Mouse (Mus musculus): ENCODE measurements around the gene Cdkn2aip. TPM values are rescaled to one million over a fixed set of nuclear protein-coding genes. Genes with fewer than 3 reads are reported as not detected.
A peak's percentile ranks its signal among the peaks of the same experiment; 100 is the strongest.

Gene Cdkn2aip
- polyA plus RNA-seq, 1 experiment, result 5.0 TPM

DNA sequence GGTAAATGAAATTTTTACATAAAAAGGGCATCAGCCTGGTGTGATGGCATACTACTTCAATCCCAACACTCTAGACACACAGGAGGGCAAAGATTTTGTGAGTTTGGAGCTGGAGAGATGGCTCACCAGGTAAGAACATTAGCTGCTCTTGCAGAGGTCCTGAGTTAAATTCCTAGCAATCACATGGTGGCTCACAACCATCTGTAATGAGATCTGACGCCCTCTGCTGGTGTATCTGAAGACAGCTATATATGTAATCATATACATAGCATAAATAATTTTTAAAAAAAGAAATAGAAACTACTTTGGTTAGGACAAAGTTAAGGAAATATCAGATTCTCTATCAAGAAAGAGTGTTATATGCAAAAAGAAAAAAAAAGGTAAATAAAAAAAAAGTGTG, 34.1 kb downstream of the Cdkn2aip start:
- H3K4me3 ChIP-seq (ENCODE audit: insufficient read depth, low read depth, low read length), result no peak overlapping the region
- no peaks in the 10 kb centered on the region for H3K4me1 ChIP-seq (ENCODE audit: control insufficient read depth, insufficient read depth, insufficient read length, low read length)
- H3K27ac ChIP-seq (replicated peaks; ENCODE audit: low read depth, low read length), result no peak overlapping the region

GRCm38 (mm10) chr8:47676631-47677030, 37.1 kb downstream of the Cdkn2aip start:
- Histone ChIP-seq H3K4me3 (ENCODE audit: insufficient read depth, low read depth, low read length) (0 out of 2 replicates have a peak overlapping the region, but pooled peaks have one; percentile 9), H3K4me1 (ENCODE audit: control insufficient read depth, insufficient read depth, insufficient read length, low read length) (no peaks in the 10 kb centered on the region), H3K27ac (replicated peaks; ENCODE audit: low read depth, low read length) (no peak overlapping the region)

DNA sequence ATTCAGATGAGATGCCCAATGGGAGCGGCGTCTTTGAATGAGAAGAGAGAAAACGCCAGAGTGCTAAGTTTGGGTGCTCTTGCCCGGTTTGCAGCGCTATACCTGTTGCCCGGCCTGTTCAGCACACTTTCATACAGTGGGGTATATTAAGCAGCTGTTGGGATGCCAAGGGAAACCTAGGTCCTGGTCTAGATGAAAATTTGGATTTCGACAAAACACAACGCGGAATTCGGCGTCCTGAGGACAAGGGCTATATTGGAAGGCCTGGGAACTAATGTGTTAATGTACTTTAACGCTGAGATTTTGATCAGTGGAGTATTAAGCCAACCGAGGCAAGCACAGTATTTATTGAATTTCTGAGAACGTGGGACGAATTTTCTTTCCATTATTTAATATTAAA, 37.5 kb downstream of the Cdkn2aip start:
- 0 out of 2 replicates have a peak overlapping the region, but pooled peaks have one; percentile 14 for H3K27ac ChIP-seq (replicated peaks; ENCODE audit: low read depth, low read length)
- H3K4me3 ChIP-seq (ENCODE audit: insufficient read depth, low read depth, low read length), result peak overlapping the region; percentile 90
- no peaks in the 10 kb centered on the region for H3K4me1 ChIP-seq (ENCODE audit: control insufficient read depth, insufficient read depth, insufficient read length, low read length)

DNA sequence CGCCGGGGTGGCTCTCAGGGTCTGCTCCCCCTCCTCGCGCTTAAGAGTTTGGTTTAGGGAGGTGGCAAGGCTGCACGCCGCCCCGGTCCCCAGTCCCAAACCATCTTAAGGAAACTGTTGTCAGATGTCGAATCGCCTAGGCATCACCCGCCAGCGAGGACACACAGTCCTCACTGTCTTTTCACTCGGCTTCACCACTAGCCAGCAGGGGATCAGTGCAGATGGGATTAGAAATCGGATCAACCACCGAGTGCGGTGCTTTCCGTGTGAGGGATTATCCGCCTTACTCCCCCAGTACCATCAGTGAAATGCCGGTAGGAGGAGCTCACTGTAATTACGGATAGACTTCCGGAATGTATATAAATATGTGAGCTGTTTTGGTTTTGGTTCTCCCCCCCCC, 37.9 kb downstream of the Cdkn2aip start:
- H3K27ac ChIP-seq (replicated peaks; ENCODE audit: low read depth, low read length), result peak overlapping the region; percentile 91
- no peaks in the 10 kb centered on the region for H3K4me1 ChIP-seq (ENCODE audit: control insufficient read depth, insufficient read depth, insufficient read length, low read length)
- peak overlapping the region; percentile 90 for H3K4me3 ChIP-seq (ENCODE audit: insufficient read depth, low read depth, low read length)

DNA sequence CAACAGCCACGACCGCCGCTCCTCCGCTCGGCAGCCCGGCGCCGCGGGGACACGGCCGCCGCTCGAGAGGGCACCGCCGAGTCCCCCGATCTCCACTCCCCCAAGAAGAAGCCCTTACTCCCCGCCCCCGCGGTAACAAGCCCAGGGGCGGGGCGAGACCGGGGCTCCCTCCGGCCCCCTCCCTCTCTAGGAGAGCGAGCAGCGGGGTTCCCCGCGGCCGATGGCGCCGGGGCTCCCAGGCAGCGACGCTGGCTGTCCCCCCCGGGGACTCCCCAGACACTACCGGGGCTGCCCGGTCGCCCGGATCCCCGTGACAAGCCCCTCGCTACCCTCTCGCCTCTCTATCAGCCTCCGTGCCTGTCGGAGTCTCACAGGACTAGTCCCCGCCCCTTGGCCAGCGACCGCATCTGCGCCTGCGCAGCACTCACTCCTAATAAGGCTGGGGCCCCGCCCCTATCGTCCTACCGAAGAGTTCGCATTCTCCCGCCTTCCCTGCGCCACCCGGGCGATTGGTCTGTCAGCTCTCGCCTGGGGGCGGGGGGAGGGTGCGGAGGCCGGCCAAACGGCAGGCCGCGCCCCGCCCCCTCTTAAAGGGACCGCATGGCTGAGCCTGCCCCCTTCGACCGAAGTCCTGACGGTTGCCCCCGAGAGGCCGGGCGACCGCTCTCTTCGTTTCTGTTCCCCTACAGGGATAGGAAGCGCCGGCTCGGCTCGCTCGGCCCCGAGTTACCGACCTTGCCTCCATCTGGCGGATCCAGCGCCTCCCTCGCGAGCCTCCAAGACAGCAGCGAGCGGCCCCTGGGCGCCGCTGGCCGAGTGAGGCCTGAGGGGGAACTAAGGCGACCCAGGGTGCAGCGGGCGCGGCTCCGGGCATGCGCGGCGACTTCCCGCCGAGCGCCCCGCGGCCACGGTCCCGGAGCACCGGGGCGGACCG, 38.7 kb downstream of the Cdkn2aip start, which contains the start of gene Ing2:
Ing2 (minus strand) TSS at position 780 of the 934 bp plus-strand sequence.
- H3K4me3 ChIP-seq (ENCODE audit: insufficient read depth, low read depth, low read length), result peak within 1 kb of the TSS; percentile 95

GRCm38 (mm10) chr8:47674140-47674776, 39.5 kb downstream of the Cdkn2aip start:
- Histone ChIP-seq H3K4me3 (ENCODE audit: insufficient read depth, low read depth, low read length) (peak overlapping the region; percentile 95), H3K4me1 (ENCODE audit: control insufficient read depth, insufficient read depth, insufficient read length, low read length) (no peaks in the 10 kb centered on the region), H3K27ac (replicated peaks; ENCODE audit: low read depth, low read length) (peak overlapping the region; percentile 12; the same call in 1 of the 2 replicates)

More for the DNA sequence above, 38.7 kb downstream of the Cdkn2aip start, which contains the start of gene Ing2:
- Histone ChIP-seq H3K27ac (replicated peaks; ENCODE audit: low read depth, low read length) (peak within 1 kb of the TSS; percentile 91), H3K4me1 (ENCODE audit: control insufficient read depth, insufficient read depth, insufficient read length, low read length) (no peaks in the 10 kb centered on the region)

- H3K27ac ChIP-seq (replicated peaks; ENCODE audit: low read depth, low read length), result peak overlapping the region; percentile 58
- peak overlapping the region; percentile 95 for H3K4me3 ChIP-seq (ENCODE audit: insufficient read depth, low read depth, low read length)
- no peaks in the 10 kb centered on the region for H3K4me1 ChIP-seq (ENCODE audit: control insufficient read depth, insufficient read depth, insufficient read length, low read length)
Measured at GRCm38 (mm10) chr8:47673317-47674139, 40.2 kb downstream of the Cdkn2aip start.

- no peaks in the 10 kb centered on the region for H3K4me1 ChIP-seq (ENCODE audit: control insufficient read depth, insufficient read depth, insufficient read length, low read length)
- no peak overlapping the region for H3K27ac ChIP-seq (replicated peaks; ENCODE audit: low read depth, low read length)
- H3K4me3 ChIP-seq (ENCODE audit: insufficient read depth, low read depth, low read length), result no peak overlapping the region
Measured at GRCm38 (mm10) chr8:47664231-47664785, 49.4 kb downstream of the Cdkn2aip start.

DNA sequence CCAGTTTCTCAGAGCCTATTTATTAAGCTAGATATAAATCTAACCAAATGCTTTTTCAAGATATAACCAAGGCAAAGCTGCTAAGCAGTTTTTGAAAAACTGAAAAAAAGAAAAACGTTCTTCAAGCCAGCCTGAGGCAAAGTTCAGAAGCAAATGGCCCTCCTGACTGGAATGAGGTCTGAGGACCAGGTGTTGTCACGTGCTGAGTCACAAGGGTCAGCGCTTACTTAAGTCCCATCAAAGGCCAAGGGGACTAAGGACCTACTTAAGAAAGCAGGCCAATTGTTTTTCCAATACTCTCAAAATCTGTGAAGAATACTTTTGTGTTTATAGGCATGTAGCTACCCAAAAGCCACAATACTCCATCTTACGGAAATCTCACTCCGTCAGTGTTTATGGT, 50.5 kb downstream of the Cdkn2aip start:
- no peak overlapping the region for H3K4me3 ChIP-seq (ENCODE audit: insufficient read depth, low read depth, low read length)
- H3K4me1 ChIP-seq (ENCODE audit: control insufficient read depth, insufficient read depth, insufficient read length, low read length), result no peaks in the 10 kb centered on the region
- H3K27ac ChIP-seq (replicated peaks; ENCODE audit: low read depth, low read length), result no peak overlapping the region; the same call in 1 of the 2 replicates

GRCm38 (mm10) chr8:47662716-47663115, 51.0 kb downstream of the Cdkn2aip start:
- Histone ChIP-seq H3K27ac (replicated peaks; ENCODE audit: low read depth, low read length) (no peak overlapping the region), H3K4me3 (ENCODE audit: insufficient read depth, low read depth, low read length) (no peak overlapping the region), H3K4me1 (ENCODE audit: control insufficient read depth, insufficient read depth, insufficient read length, low read length) (no peaks in the 10 kb centered on the region)

- no peaks in the 10 kb centered on the region for H3K4me1 ChIP-seq (ENCODE audit: control insufficient read depth, insufficient read depth, insufficient read length, low read length)
- no peak overlapping the region for H3K27ac ChIP-seq (replicated peaks; ENCODE audit: low read depth, low read length)
- H3K4me3 ChIP-seq (ENCODE audit: insufficient read depth, low read depth, low read length), result no peak overlapping the region
Measured at GRCm38 (mm10) chr8:47660394-47660793, 53.3 kb downstream of the Cdkn2aip start.

- H3K4me1 ChIP-seq (ENCODE audit: control insufficient read depth, insufficient read depth, insufficient read length, low read length), result no peaks in the 10 kb centered on the region
- no peak overlapping the region for H3K27ac ChIP-seq (replicated peaks; ENCODE audit: low read depth, low read length)
- no peak overlapping the region for H3K4me3 ChIP-seq (ENCODE audit: insufficient read depth, low read depth, low read length)
Measured at GRCm38 (mm10) chr8:47659463-47659862, 54.3 kb downstream of the Cdkn2aip start.
